Mouse (Mus musculus): ENCODE data around the gene Olfr608. TPM values are rescaled to one million over a fixed set of nuclear protein-coding genes. Genes with fewer than 3 reads are reported as not detected.
"Not testable (repeated sequence)": the region's sequence is repeated elsewhere in the genome, so short reads cannot be mapped to it uniquely, and the experiment has no call there.

Olfr608 gene
- polyA plus RNA-seq (2017; shearing (Covaris generic)): not detected

DNA sequence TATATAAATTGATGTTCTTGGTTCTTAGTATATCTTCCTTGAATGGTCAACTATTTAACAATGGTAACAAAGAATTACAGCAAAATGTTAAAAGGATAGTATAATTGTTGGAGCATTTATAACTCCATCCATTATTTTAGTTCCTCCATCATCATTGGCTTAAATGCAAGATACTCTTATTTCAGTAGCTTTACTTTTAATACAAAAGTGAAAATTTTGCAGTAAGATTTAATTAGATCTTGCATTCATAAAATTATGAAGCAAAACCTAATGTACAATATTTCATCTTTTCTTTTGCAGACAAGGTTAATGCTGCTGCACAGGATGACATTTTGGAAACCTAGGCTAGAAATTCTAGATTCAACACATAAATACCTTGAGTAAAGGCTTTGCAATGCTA, at the start of gene Olfr608:
TSS of gene Olfr608 (plus strand) at position 301 of the 400 bp plus-strand sequence.
- no peak for ATAC-seq

DNA sequence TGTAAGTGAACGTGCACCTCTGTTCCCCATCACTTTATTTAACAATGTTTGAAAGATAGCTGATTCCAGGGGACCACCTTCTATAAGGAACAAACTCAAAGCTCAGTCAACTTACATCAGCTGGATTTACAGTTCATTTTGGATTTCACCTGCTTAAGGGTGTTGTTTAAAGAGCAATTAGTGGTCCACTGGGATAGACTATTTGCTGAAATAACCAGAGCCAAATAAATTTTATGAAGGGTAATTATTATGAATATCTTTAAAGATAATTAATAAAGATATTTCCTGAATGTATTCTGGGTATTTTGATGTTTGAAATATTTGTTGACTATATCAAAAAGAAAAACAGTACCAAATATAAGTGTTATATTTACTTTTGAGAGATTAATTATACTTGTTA, 24.3 kb upstream of the Olfr608 start, which contains the start of gene Olfr605:
TSS of gene Olfr605 (minus strand) at position 101 of the 400 bp plus-strand sequence.
- no peak for ATAC-seq

DNA sequence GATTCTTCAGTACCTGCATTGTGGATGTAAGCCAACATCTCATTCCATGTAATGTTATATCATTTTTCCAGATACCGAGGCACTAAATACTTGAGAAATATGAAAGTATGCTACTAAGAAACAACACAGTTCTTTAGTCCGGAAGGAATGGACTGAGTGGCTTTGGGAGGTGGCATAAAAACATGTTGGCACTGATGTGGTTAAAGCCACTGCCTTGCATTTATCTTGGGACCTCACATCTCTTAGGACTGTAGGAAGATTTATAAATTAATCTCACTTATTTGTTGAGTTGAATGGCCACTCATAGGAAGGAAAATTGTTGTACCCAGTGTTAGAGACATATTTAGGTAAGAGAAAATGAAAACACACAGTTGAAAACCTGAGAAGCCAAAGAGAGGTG, 20.9 kb upstream of the Olfr608 start, which contains the start of gene Olfr606:
TSS of gene Olfr606 (plus strand) at position 301 of the 400 bp plus-strand sequence.
- ATAC-seq: no peak

DNA sequence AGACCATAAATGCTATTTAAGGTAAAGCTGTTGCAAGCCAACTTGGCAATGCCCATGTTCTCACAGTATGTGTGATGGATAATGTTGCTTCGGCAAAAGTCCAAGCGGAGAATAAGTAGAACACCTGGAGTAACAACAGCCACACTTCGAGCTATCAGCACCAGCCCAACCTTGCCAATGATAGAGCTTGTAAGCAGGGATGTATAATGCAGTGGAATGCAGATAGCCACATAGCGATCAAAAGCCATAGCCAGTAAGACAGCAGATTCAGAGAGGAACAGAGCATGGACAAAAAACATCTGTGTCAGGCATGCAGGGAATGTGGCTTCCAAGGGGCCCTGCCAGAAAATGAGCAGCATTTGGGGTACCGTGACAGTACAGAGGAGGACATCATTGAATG, 9.1 kb upstream of the Olfr608 start:
- ATAC-seq: no peak

DNA sequence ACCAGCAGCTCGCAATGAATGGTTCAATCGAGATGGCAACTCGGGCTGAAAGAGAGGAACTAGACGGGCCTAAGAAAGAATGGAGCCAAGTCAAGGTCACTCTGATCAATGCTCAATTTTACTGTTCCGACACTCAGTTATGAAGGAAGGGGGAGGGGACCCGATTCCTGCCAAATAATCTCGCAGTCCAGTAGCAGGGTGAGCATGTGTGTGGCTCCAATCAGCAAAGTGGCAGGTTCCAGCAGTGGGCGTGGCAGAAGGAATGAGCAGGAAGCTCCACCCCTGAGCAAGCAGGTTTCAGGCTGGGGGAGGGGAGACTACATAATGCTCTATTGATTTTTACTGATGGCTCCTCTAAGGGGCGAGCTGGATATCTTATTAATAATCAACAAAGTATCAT, 7.4 kb downstream of the Olfr608 start:
- ATAC-seq: not testable (repeated sequence)

DNA sequence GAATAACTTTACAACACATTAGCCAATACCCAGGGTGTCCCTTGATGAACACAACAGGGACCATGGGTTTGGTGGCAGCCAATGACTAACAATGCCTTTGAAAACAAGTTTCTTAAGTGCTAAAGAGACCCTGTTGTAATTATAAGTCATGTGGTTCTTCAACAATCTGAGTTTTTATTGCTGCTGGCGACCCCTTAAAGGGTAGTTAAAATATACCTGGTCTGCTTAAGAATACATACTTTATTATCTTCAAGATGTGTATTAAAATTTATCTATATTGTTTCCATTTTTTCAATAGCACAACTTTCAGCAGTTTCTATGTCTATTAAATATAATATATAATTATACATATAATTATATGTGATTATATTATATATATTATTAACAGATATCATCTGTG, 28.3 kb downstream of the Olfr608 start, which contains the start of gene Olfr609:
TSS of gene Olfr609 (minus strand) at position 101 of the 400 bp plus-strand sequence.
- ATAC-seq: no peak

DNA sequence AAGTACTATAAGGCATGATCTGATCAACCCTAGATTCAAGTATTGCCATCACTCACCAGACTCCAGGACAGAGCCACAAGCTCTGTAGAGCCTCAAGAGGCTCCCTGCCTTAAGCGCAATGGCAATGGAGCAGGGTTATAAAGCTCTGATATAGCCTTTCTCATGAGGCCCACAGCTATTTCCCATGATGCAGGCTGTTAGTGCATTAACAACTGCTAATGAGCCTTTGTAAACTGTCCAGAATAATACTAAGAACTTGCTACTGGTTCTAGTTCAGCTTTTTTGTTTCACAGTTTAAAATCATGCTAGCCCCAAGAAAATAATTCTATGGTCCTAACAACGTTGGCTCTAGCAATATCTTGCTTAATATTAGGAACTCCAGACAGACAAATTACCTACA, 42.3 kb downstream of the Olfr608 start, which contains the start of gene Olfr610:
TSS of gene Olfr610 (minus strand) at position 101 of the 400 bp plus-strand sequence.
- no peak for ATAC-seq

DNA sequence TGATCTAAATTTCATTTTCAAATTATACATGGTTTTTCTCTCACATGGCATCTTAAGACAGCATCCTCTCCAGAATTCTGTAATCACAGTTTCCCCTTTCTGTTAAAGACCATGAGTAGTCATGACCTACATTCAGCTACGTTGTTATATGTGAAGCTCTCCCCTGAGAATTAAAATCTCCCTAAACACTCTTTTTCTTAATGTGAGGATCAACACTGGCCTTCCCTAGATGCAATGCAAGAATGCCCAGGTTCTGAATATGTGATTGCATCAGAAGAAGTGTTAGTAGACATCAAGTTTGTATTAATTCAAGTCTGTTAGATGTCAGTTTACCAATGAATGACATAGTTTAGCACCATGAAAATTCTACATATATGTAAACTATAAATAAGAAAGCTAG, 51.1 kb downstream of the Olfr608 start, which contains the start of gene Olfr611:
TSS of gene Olfr611 (minus strand) at position 101 of the 400 bp plus-strand sequence.
- ATAC-seq: not testable (repeated sequence)

Other genes starting within 250 kb of the Olfr608 start
- gene Usp17ld, start 217.4 kb upstream of the Olfr608 start, polyA plus RNA-seq (2017; shearing (Covaris generic)): not detected
- not detected for gene Olfr596, start 164.2 kb upstream of the Olfr608 start, polyA plus RNA-seq (2017; shearing (Covaris generic))
- under 1 TPM in 1 of 2 experiments, not detected in 1; 0.12 TPM for gene Olfr597, start 153.6 kb upstream of the Olfr608 start, polyA plus RNA-seq (2017; shearing (Covaris generic))
- gene Olfr598, start 146.3 kb upstream of the Olfr608 start, polyA plus RNA-seq (2017; shearing (Covaris generic)): not detected
- gene Olfr599, start 134.0 kb upstream of the Olfr608 start, polyA plus RNA-seq (2017; shearing (Covaris generic)): not detected
- gene Olfr600, start 120.2 kb upstream of the Olfr608 start, polyA plus RNA-seq (2017; shearing (Covaris generic)): not detected
- not detected for gene Olfr601, start 107.2 kb upstream of the Olfr608 start, polyA plus RNA-seq (2017; shearing (Covaris generic))
- not detected for gene Olfr603, start 83.7 kb upstream of the Olfr608 start, polyA plus RNA-seq (2017; shearing (Covaris generic))
- not detected for gene Usp17lc, start 54.8 kb upstream of the Olfr608 start, polyA plus RNA-seq (2017; shearing (Covaris generic))
- not detected for gene Olfr605, start 24.4 kb upstream of the Olfr608 start, polyA plus RNA-seq (2017; shearing (Covaris generic))
- not detected for gene Olfr606, start 20.8 kb upstream of the Olfr608 start, polyA plus RNA-seq (2017; shearing (Covaris generic))
- gene Olfr607, start 5.7 kb upstream of the Olfr608 start, polyA plus RNA-seq (2017; shearing (Covaris generic)): under 1 TPM in 1 of 2 experiments, not detected in 1; 0.08 TPM
- gene Olfr609, start 28.2 kb downstream of the Olfr608 start, polyA plus RNA-seq (2017; shearing (Covaris generic)): not detected
- gene Olfr610, start 42.2 kb downstream of the Olfr608 start, polyA plus RNA-seq (2017; shearing (Covaris generic)): not detected
- gene Olfr611, start 51.0 kb downstream of the Olfr608 start, polyA plus RNA-seq (2017; shearing (Covaris generic)): not detected
- gene Olfr612, start 72.8 kb downstream of the Olfr608 start, polyA plus RNA-seq (2017; shearing (Covaris generic)): not detected
- gene Olfr613, start 78.2 kb downstream of the Olfr608 start, polyA plus RNA-seq (2017; shearing (Covaris generic)): not detected
- not detected for gene Olfr615, start 86.2 kb downstream of the Olfr608 start, polyA plus RNA-seq (2017; shearing (Covaris generic))
- not detected for gene Olfr616, start 99.3 kb downstream of the Olfr608 start, polyA plus RNA-seq (2017; shearing (Covaris generic))
- not detected for gene Olfr617, start 103.2 kb downstream of the Olfr608 start, polyA plus RNA-seq (2017; shearing (Covaris generic))
- gene Olfr618, start 120.2 kb downstream of the Olfr608 start, polyA plus RNA-seq (2017; shearing (Covaris generic)): not detected
- gene Olfr619, start 130.7 kb downstream of the Olfr608 start, polyA plus RNA-seq (2017; shearing (Covaris generic)): not detected
- 1 to 10 TPM in 1 of 2 experiments, not detected in 1; 1.3 TPM for gene Olfr620, start 142.7 kb downstream of the Olfr608 start, polyA plus RNA-seq (2017; shearing (Covaris generic))
- gene Olfr622, start 172.8 kb downstream of the Olfr608 start, polyA plus RNA-seq (2017; shearing (Covaris generic)): not detected
- not detected for gene Olfr623, start 193.8 kb downstream of the Olfr608 start, polyA plus RNA-seq (2017; shearing (Covaris generic))
- not detected for gene Olfr624, start 201.3 kb downstream of the Olfr608 start, polyA plus RNA-seq (2017; shearing (Covaris generic))
- gene Olfr625-ps1, start 212.8 kb downstream of the Olfr608 start, polyA plus RNA-seq (2017; shearing (Covaris generic)): not detected
- not detected for gene Olfr243, start 244.8 kb downstream of the Olfr608 start, polyA plus RNA-seq (2017; shearing (Covaris generic))